Mouse (Mus musculus): ENCODE data around the gene Zfp704. TPM values are rescaled to one million over a fixed set of nuclear protein-coding genes. Genes with fewer than 3 reads are reported as not detected.
"Not testable (repeated sequence)": the region's sequence is repeated elsewhere in the genome, so short reads cannot be mapped to it uniquely, and the experiment has no call there.

Gene Zfp704
- total RNA-seq, 2 experiments from 2014 or later, result 32.2 to 34.7 TPM

DNA sequence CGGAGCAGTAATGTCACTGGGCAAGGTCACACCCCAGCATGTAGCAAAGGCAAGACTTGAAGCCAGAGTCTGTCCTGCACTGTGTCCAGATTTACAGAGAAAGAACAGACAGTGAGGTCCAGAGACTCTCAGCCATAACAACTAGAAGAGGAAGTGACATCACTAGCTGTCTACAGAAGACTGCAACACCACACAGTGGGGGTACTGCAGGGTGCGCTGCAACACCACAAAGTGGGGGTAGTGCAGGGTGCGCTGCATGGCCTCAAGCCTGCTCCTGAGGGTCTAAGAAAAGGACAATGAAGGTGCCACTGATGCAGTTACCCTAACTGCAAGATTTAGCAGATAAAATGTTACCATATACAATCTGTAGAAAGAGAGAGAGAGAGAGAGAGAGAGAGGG, 11.8 kb downstream of the Zfp704 start:
- no peak for DNase-seq

DNA sequence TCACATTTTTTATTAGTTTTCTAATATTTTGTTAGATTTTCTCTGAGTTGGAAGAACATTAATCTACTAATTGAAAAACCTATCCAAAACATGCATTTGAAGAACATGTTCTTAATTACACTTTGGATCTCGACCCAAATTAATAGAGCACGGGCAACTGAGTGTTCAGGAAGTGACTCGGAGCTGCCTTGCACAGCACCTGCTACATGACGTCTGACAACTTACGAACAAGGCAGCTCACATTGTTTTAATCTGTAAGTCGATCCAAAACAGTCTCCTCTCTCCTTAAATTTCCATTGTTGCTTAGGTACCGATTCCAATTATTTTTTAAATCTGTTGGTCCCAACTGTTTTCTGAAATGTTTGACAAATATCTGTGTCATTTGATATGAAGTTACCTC, 15.4 kb downstream of the Zfp704 start:
- no peak for DNase-seq

DNA sequence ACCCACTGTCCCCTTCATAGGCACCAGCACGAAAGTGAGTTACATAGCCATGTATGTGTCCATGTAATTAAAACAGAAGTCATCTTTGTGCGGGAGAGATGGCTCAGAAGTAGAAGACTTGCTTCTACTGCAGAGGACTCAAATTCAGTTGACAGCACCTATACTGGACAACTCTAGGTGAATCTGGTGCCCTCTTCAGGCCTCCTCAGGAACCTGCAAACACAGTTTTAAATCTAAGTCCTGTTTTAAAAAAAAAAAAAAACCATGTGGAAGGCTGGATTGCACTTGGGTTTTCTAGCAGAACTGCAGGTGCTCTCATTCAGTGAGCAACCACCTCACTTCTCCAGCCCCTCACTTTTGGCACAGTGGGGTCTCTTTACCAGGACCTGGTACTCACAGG, 16.1 kb downstream of the Zfp704 start:
- DNase-seq, result no peak

GRCm38 (mm10) chr3:9591416-9592110, 18.3 kb downstream of the Zfp704 start:
- no peak for DNase-seq

DNA sequence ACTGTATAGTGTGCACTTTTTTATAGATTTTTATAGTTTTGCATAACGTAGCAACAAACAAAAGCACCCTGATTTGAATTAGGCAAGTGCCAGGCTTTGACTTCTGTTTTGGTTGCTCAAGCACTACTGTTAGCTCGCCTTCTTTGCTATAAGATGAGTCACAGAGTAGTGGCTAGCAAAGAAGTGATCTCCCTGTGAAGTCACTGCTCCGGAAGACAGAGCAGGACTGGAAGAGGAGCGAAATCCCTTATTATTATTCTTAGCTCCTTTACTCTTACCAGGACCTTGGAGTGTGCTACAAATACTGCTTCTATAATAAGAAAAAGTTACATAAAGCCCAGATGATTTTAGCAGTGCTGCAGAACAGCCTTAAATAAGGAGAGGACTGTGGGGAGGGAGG, 21.2 kb downstream of the Zfp704 start:
- DNase-seq, result no peak

GRCm38 (mm10) chr3:9587304-9587703, 22.6 kb downstream of the Zfp704 start:
- no peak for DNase-seq

DNA sequence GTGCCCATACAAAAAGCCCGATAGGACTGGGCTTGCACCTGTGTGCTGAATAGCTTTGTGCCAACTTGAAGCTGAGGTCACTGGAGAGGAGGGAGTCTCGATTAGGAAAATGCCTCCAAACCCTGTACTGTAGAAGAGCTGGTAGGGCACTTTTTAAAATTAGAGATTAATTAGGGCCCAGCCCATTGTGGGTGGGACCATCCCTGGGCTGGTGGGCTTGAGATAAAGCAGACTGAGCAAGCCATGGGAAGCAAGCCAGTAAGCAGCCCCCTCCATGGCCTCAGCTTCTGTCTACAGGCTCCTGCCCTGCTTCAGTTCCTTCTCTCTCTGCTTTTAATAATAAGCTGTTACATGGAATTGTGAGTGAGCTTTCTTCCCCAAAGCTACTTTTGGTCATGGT, 26.4 kb downstream of the Zfp704 start:
- no peak for DNase-seq

DNA sequence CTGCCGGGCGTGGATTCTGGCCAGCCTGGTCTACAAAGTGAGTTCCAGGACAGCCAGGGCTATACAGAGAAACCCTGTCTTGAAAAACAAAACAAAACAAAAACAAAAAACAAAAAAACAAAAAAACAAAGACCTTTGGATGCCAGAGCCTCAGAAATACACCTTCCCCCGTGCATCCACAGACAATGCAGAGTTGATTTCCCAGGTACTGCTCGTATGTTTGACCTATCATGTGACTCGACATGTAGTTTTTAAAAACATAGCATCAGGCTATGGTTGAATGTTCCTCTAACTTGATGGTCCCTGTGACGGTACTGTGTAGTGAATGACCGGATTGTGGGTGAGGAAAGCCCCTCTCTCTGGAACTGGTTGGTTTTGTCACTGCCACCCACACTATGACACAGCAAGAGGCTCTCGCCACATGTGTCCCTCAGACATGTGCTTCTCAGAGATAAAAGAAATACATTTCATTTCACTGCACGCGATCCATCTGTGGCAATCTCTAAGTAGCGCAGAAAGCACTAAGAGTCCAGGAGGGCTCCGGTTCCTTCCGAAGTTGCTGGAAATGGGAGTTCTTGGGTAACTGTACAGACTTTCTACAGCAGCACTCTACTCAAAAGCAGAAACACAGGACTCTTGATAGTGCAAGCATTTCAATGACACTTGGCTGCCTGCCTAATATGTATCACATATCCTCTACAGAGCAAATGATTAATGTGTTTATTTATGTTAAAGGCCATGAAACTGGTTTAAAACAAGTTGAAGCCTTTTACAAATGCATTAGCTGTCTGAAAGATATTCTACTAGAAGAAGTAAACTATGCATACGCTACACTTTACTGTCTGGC, 28.7 kb downstream of the Zfp704 start:
- DNase-seq, result no peak

- DNase-seq, result no peak
These were observed 29.8 kb downstream of the Zfp704 start for GRCm38 (mm10) chr3:9580102-9580501.

- no peak for DNase-seq
These were observed 30.7 kb downstream of the Zfp704 start for GRCm38 (mm10) chr3:9579028-9579643.

DNA sequence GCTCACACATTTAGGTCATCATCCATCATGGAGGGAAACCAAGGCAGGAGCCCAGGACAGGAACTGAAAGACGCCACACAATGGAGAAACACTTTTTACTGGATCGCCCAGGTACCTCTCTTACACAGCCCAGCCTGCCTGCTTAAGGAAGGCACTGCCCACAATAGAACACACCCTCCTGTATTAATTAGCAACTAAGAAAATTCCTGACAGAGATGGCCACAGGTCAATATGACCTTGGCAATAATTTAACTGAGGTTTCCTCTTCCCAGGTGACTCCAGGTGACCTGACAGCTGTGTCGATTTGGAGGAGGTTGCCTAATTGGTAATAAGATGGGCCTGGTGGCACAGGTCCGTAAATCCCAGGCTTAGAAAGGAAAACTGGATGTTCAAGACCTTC, 33.0 kb downstream of the Zfp704 start:
- DNase-seq, result no peak

- no peak for DNase-seq
These were observed 35.6 kb downstream of the Zfp704 start for GRCm38 (mm10) chr3:9574305-9574704.

DNA sequence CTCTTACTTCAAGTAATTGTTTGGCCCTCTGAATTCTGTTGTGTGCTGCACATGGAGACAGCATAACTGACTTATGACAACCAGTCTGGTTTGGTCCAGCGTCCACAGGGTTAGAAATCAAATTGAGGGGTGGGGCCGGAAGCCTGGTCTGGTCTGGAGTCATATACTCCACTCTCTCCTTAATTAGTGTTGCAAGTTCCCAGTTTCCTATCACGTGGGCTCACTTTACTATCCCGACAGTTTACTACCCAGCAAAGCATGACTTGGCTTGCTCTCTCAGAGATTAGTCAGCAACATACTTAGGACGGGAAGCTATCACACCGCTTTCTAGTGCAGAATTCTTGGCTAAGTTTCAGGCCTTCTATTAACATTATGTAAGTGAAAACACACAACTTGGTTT, 36.3 kb downstream of the Zfp704 start:
- DNase-seq, result no peak

GRCm38 (mm10) chr3:9572261-9572660, 37.6 kb downstream of the Zfp704 start:
- DNase-seq, result no peak

- no peak for DNase-seq
These were observed 39.1 kb downstream of the Zfp704 start for GRCm38 (mm10) chr3:9570782-9571181.

- DNase-seq, result not testable (repeated sequence)
These were observed 40.2 kb downstream of the Zfp704 start for GRCm38 (mm10) chr3:9569706-9570105.

- DNase-seq, result no peak
These were observed 41.2 kb downstream of the Zfp704 start for GRCm38 (mm10) chr3:9568565-9569228.

- DNase-seq, result no peak
These were observed 41.9 kb downstream of the Zfp704 start for GRCm38 (mm10) chr3:9567948-9568347.

GRCm38 (mm10) chr3:9566831-9567230, 43.1 kb downstream of the Zfp704 start:
- no peak for DNase-seq

DNA sequence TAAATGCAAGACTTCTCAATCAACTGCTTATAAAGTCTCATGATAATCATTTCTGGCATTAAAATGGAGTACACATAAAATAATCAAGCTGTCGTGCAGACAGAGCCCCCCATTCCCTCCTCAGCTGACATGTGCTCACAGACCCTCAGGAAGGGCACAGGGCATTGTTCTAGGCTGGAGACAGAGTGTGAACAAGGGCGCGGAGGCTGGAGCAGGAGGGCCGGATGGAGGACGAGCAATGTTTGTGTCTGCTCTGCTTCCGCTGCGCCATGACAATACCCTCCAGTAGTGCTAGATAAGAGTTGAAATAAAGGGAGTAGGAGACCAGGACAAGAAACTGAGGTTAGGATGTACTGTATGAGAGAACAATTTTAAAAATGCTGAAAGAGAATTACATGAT, 46.3 kb downstream of the Zfp704 start:
- DNase-seq, result no peak

DNA sequence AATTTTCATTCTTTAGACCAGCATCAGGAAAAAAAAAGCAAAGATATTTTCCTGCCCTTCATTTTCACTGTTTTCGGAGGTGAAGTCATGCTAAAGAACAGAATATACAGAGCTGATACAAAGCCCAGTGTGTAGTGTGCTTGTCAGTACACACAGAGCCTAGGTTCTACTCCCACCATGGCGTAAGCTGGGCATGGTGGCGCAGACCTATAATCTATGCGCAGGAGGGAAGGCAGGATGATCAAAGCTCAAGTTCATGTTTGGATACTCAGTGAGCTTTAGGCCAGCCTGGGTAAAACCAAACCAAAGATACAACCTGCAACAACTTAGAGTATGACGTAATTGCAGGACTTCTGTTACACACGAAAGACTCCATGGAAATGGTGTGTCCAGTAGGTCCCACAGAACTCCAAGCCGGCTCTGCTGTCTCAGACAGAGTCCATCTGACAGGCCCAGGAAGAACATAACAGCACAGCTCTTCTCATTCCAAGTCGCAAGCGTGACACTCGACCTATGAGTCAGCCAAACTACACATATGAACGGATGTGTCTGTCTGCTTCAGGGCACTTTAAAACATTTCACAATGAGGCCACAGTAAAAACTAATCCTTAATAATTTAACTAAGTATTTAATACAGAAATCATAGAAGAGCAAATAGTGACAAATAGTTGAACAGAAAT, 47.1 kb downstream of the Zfp704 start:
- DNase-seq, result no peak

DNA sequence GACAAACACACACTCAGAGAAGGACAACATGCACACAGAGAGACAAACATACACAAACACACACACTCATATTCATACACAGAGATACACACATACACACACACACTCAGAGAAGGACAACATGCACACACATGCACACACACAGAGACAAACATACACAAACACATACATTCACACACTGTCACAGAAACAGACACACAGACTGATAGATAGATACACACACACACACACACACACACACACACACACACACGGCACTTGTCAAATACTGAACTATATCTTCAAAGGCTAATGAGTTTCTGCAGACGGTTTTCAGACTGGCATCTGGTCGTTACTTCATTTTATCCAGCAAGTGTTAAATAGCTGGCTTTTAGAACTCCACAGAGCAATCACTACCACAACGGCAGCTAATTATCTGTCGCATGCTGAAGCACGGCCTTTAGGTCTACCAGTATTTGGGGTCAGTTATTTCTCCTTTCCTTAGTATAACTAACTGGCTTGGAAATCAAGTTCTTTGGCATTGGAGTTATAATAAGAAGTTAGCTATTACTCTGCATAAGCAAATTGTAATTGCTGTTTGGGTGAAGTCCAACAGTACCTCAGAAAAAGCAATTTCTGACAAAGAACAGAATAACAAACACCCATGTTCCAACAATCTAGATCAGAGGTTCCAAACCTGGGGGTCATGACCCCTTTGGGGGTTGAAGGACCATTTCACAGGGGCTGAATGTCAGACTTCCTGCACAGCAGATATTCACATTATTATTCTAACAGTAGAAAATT, 51.9 kb downstream of the Zfp704 start:
- DNase-seq, result no peak
